Mouse (Mus musculus) lung, adult 2 months (tissue): Measurements from ENCODE around the gene Spata31d1a.

Experiments
- CTCF ChIP-seq: fragments of 200-500 bp; IDR thresholded peaks from 2 replicates; pipeline ENCODE4 v1.5.1; 2011; ENCODE audit warnings: mild to moderate bottlenecking, low read length, control low read depth; ENCODE audit not compliant: insufficient read depth
- POLR2A ChIP-seq: fragments of 200-500 bp; IDR thresholded peaks from 2 replicates; pipeline ENCODE4 v1.6.1; 2011; ENCODE audit warnings: low read depth, mild to moderate bottlenecking, control low read depth, low read length, borderline replicate concordance; ENCODE audit errors: extremely low read depth

DNA sequence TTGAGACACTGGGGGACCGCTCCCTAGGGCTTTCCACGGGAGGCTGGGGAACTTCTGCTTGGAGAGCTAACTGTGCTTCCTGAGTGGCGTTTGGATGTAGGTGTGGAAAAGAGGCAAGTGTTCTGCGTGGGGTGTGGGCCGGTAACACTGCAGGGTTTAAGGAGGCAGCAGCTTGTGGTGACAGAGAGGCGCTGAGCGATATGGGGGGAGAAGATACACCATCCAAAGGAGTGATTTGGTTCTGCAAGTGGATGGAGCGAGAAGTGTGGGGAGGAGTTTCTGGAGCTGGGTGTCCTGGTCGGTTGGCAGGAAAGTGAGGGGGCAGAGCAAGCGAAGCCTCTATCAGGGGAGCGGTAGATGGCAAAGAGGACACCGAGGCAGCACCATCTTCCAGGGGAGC lies 6.6 kb downstream of the Spata31d1a start:
- TF ChIP-seq POLR2A (no peak), CTCF (no peak)
